Mouse (Mus musculus): ENCODE results near the gene Rnasek.

GRCm38 (mm10) chr11:70280441-70280840, 40.8 kb upstream of the Rnasek start:
- TF ChIP-seq POLR2A (IDR thresholded peaks at IDR 0.05; ENCODE audit: insufficient read length, low read depth) (no peak), CEBPB (IDR thresholded peaks at IDR 0.05; ENCODE audit: insufficient read depth, poor library complexity, severe bottlenecking) (no peak), TCF12 (IDR thresholded peaks at IDR 0.05; ENCODE audit: insufficient read depth, poor library complexity, severe bottlenecking) (no peak), MAX (IDR thresholded peaks at IDR 0.05; ENCODE audit: low read depth) (no peak), USF1 (IDR thresholded peaks at IDR 0.05; ENCODE audit: low read depth) (no peak), SRF (IDR thresholded peaks at IDR 0.05; ENCODE audit: control insufficient read depth, insufficient read length, low read depth) (no peak), E2F4 (IDR thresholded peaks at IDR 0.05; ENCODE audit: insufficient read depth) (no peak), MYOG (IDR thresholded peaks at IDR 0.05; ENCODE audit: control insufficient read depth in 1 of 3, insufficient read depth in 1 of 3, insufficient read length in 2 of 3, low read depth in 2 of 3) (no peak), MYOD1 (IDR thresholded peaks at IDR 0.05; ENCODE audit: control insufficient read depth in 1 of 3, insufficient read length in 2 of 3, low read depth in 2 of 3) (no peak)
